Mouse (Mus musculus): ENCODE results near the gene Pias3.

DNA sequence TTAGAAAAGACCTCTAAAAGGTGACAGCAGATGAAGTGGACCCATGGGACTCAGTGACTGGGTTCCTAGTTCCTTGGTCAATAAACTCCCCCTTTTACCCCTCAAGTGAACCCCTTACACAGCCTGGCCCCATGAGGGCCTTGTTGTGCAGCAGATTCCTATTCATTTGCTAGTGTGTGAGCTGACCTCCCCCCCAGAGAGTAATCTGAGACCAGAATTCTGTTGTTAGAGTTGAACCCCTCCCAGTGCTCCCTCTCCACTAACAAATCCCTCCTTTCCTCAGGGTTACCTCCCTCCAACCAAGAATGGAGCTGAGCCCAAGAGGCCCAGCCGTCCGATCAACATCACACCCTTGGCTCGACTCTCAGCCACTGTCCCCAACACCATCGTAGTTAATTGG, 4.8 kb downstream of the Pias3 start:
- TF ChIP-seq CHD2 (IDR thresholded peaks at IDR 0.05; ENCODE audit: low read depth, low read length) = no peak
- TF ChIP-seq HCFC1 (IDR thresholded peaks at IDR 0.05; ENCODE audit: borderline replicate concordance, insufficient read depth, low read length) = no peak
- TF ChIP-seq ZNF384 (IDR thresholded peaks at IDR 0.05; ENCODE audit: low read depth, low read length) = no peak
- no peak for TF ChIP-seq ZC3H11A (IDR thresholded peaks at IDR 0.05; ENCODE audit: borderline replicate concordance, low read depth, low read length)
